Mouse (Mus musculus) forebrain, embryonic 10.5 days (tissue): ENCODE results near the gene 9530077C05Rik. TPM values are rescaled to one million over a fixed set of nuclear protein-coding genes. Genes with fewer than 3 reads are reported as not detected.
"Not testable (repeated sequence)": the region's sequence is repeated elsewhere in the genome, so short reads cannot be mapped to it uniquely, and the experiment has no call there.

Source experiments
- DNase-seq: peaks from one replicate; pipeline ENCODE4 v3.0.0-alpha.2; 2017; ENCODE audit warnings: low spot score; ENCODE audit errors: extremely low spot score
- H3K27ac ChIP-seq: fragments of 300-500 bp; sonication (generic); 2 replicates; pipeline ENCODE4 v1.5.1; 2016; ENCODE audit warnings: mild to moderate bottlenecking
- H3K27me3 ChIP-seq: fragments of 300-500 bp; sonication (generic); 2 replicates; pipeline ENCODE4 v1.6.1; 2016; ENCODE audit warnings: mild to moderate bottlenecking; ENCODE audit not compliant: poor library complexity, severe bottlenecking
- H3K36me3 ChIP-seq: fragments of 300-500 bp; sonication (generic); replicated peaks from 2 replicates; pipeline ENCODE4 v1.6.1; 2016; ENCODE audit warnings: mild to moderate bottlenecking, moderate library complexity
- H3K4me1 ChIP-seq: fragments of 300-500 bp; sonication (generic); 2 replicates; pipeline ENCODE4 v1.6.1; 2016
- H3K4me3 ChIP-seq: fragments of 300-500 bp; sonication (generic); 2 replicates; pipeline ENCODE4 v1.5.1; 2016; ENCODE audit warnings: mild to moderate bottlenecking, moderate library complexity
- H3K9me3 ChIP-seq: fragments of 300-500 bp; sonication (generic); 2 replicates; pipeline ENCODE4 v1.6.1; 2016; ENCODE audit warnings: mild to moderate bottlenecking, moderate library complexity
- WGBS: fragments of 180-500 bp; shearing (Covaris S2); methylation state at CpG from one replicate; pipeline ENCODE4 v1.1.7; 2016; 5-methylcytosine and 5-hydroxymethylcytosine counted together
- polyA plus RNA-seq: library from polyadenylated mRNA; unstranded; fragments of >200 nt; fragmentation: Nextera tagmentation; extraction: Ambion mirVana; gene quantifications from 2 replicates; pipeline ENCODE4 v1.2.1, GENCODE M21; 2016

Gene 9530077C05Rik
- polyA plus RNA-seq, 1 experiment from 2014 or later = 9.4 TPM

- Histone ChIP-seq H3K36me3 (no peaks in the 10 kb centered on the region), H3K27me3 (no peaks in the 10 kb centered on the region), H3K4me3 (no peak overlapping the region), H3K9me3 (no peaks in the 10 kb centered on the region), H3K4me1 (no peaks in the 10 kb centered on the region), H3K27ac (no peak overlapping the region)
- whole genome bisulfite sequencing = 80% methylated on average over 4 of the region's 4 CpGs
- no peak for DNase-seq
Observed at GRCm38 (mm10) chr9:22399021-22399420, 12.3 kb upstream of the 9530077C05Rik start.

- 83% methylated on average over 6 of the region's 6 CpGs for WGBS
- Histone ChIP-seq H3K27me3 (no peaks in the 10 kb centered on the region), H3K27ac (no peak overlapping the region), H3K36me3 (no peaks in the 10 kb centered on the region), H3K4me1 (no peaks in the 10 kb centered on the region), H3K4me3 (no peak overlapping the region), H3K9me3 (no peaks in the 10 kb centered on the region)
- DNase-seq = no peak
Observed at GRCm38 (mm10) chr9:22402001-22402400, 9.3 kb upstream of the 9530077C05Rik start.

- 85% methylated on average over 3 of the region's 3 CpGs for WGBS
- no peak for DNase-seq
- H3K4me1 ChIP-seq = no peaks in the 10 kb centered on the region
- no peaks in the 10 kb centered on the region for H3K27me3 ChIP-seq
- H3K4me3 ChIP-seq = no peak overlapping the region
- no peaks in the 10 kb centered on the region for H3K9me3 ChIP-seq
- no peak overlapping the region for H3K27ac ChIP-seq
- no peaks in the 10 kb centered on the region for H3K36me3 ChIP-seq
Observed at GRCm38 (mm10) chr9:22402976-22403375, 8.3 kb upstream of the 9530077C05Rik start.

GRCm38 (mm10) chr9:22403501-22403900, 7.8 kb upstream of the 9530077C05Rik start:
- WGBS = 69% methylated on average over 2 of the region's 2 CpGs
- not testable (repeated sequence) for H3K9me3 ChIP-seq, H3K4me1 ChIP-seq, H3K27ac ChIP-seq, DNase-seq, H3K27me3 ChIP-seq, H3K4me3 ChIP-seq, H3K36me3 ChIP-seq

GRCm38 (mm10) chr9:22405414-22405813, 5.9 kb upstream of the 9530077C05Rik start:
- 85% methylated on average over 3 of the region's 3 CpGs for WGBS
- H3K4me1 ChIP-seq = no peaks in the 10 kb centered on the region
- no peaks in the 10 kb centered on the region for H3K36me3 ChIP-seq
- H3K9me3 ChIP-seq = no peaks in the 10 kb centered on the region
- no peak for DNase-seq
- H3K27me3 ChIP-seq = no peaks in the 10 kb centered on the region
- no peak overlapping the region for H3K4me3 ChIP-seq
- H3K27ac ChIP-seq = no peak overlapping the region

GRCm38 (mm10) chr9:22407633-22408032, 3.7 kb upstream of the 9530077C05Rik start:
- not testable (repeated sequence) for H3K27ac ChIP-seq, H3K27me3 ChIP-seq, H3K4me1 ChIP-seq, H3K9me3 ChIP-seq, H3K36me3 ChIP-seq, DNase-seq, H3K4me3 ChIP-seq
- WGBS = 84% methylated on average over 4 of the region's 4 CpGs

- not testable (repeated sequence) for H3K27ac ChIP-seq, H3K36me3 ChIP-seq, H3K4me3 ChIP-seq, H3K4me1 ChIP-seq, DNase-seq, H3K27me3 ChIP-seq, H3K9me3 ChIP-seq
- WGBS = 32% methylated on average over 4 of the region's 4 CpGs
Observed at GRCm38 (mm10) chr9:22408344-22408743, 3.0 kb upstream of the 9530077C05Rik start.

GRCm38 (mm10) chr9:22409501-22409900, 1.8 kb upstream of the 9530077C05Rik start:
- WGBS = 81% methylated on average over 7 of the region's 7 CpGs
- peaks cover 4% of the 10 kb centered on the region for H3K4me1 ChIP-seq
- H3K27ac ChIP-seq = no peak overlapping the region
- H3K27me3 ChIP-seq = peaks cover 10% of the 10 kb centered on the region; the same call in 1 of the 2 replicates
- no peak overlapping the region for H3K4me3 ChIP-seq
- H3K9me3 ChIP-seq = no peaks in the 10 kb centered on the region
- no peak for DNase-seq
- H3K36me3 ChIP-seq = no peaks in the 10 kb centered on the region

- Histone ChIP-seq H3K27me3 (peaks cover 10% of the 10 kb centered on the region; the same call in 1 of the 2 replicates), H3K4me1 (peaks cover 12% of the 10 kb centered on the region), H3K27ac (no peak overlapping the region), H3K9me3 (no peaks in the 10 kb centered on the region), H3K36me3 (no peaks in the 10 kb centered on the region), H3K4me3 (no peak overlapping the region)
- no peak for DNase-seq
- WGBS = 81% methylated on average over 3 of the region's 3 CpGs
Observed at GRCm38 (mm10) chr9:22416187-22416586, 4.9 kb downstream of the 9530077C05Rik start.

GRCm38 (mm10) chr9:22417547-22417946, 6.2 kb downstream of the 9530077C05Rik start:
- no peak for DNase-seq
- no peaks in the 10 kb centered on the region for H3K36me3 ChIP-seq
- no peak overlapping the region for H3K27ac ChIP-seq
- 65% methylated on average over 6 of the region's 6 CpGs for WGBS
- H3K4me1 ChIP-seq = peaks cover 8% of the 10 kb centered on the region; the same call in 1 of the 2 replicates
- no peaks in the 10 kb centered on the region for H3K9me3 ChIP-seq
- no peak overlapping the region for H3K4me3 ChIP-seq
- peaks cover 10% of the 10 kb centered on the region; the same call in 1 of the 2 replicates for H3K27me3 ChIP-seq

- no peak overlapping the region for H3K4me3 ChIP-seq
- 77% methylated on average over 3 of the region's 3 CpGs for WGBS
- H3K9me3 ChIP-seq = no peaks in the 10 kb centered on the region
- no peak overlapping the region for H3K27ac ChIP-seq
- no peak for DNase-seq
- no peaks in the 10 kb centered on the region for H3K27me3 ChIP-seq
- H3K36me3 ChIP-seq = no peaks in the 10 kb centered on the region
- H3K4me1 ChIP-seq = peaks cover 8% of the 10 kb centered on the region; the same call in 1 of the 2 replicates
Observed at GRCm38 (mm10) chr9:22419877-22420276, 8.6 kb downstream of the 9530077C05Rik start.

GRCm38 (mm10) chr9:22420491-22420890, 9.2 kb downstream of the 9530077C05Rik start:
- 37% methylated on average over 7 of the region's 7 CpGs for WGBS
- Histone ChIP-seq H3K36me3 (no peaks in the 10 kb centered on the region), H3K4me3 (no peak overlapping the region), H3K4me1 (peaks cover 8% of the 10 kb centered on the region; the same call in 1 of the 2 replicates), H3K27ac (no peak overlapping the region), H3K9me3 (no peaks in the 10 kb centered on the region), H3K27me3 (no peaks in the 10 kb centered on the region)
- DNase-seq = no peak

- Histone ChIP-seq H3K9me3 (no peaks in the 10 kb centered on the region), H3K4me3 (no peak overlapping the region), H3K4me1 (peaks cover 8% of the 10 kb centered on the region; the same call in 1 of the 2 replicates), H3K27me3 (no peaks in the 10 kb centered on the region), H3K27ac (no peak overlapping the region), H3K36me3 (no peaks in the 10 kb centered on the region)
- 70% methylated on average over 1 of the region's 1 CpGs for WGBS
- no peak for DNase-seq
Observed at GRCm38 (mm10) chr9:22422559-22422958, 11.2 kb downstream of the 9530077C05Rik start.

GRCm38 (mm10) chr9:22423507-22423906, 12.2 kb downstream of the 9530077C05Rik start:
- no peak for DNase-seq
- no peak overlapping the region for H3K4me3 ChIP-seq
- WGBS = 84% methylated on average over 1 of the region's 1 CpGs
- H3K9me3 ChIP-seq = no peaks in the 10 kb centered on the region
- H3K36me3 ChIP-seq = no peaks in the 10 kb centered on the region
- H3K27me3 ChIP-seq = no peaks in the 10 kb centered on the region
- H3K4me1 ChIP-seq = peaks cover 18% of the 10 kb centered on the region
- no peak overlapping the region for H3K27ac ChIP-seq
